Mouse (Mus musculus): ENCODE data around the gene Olfr697. TPM values are rescaled to one million over a fixed set of nuclear protein-coding genes. Genes with fewer than 3 reads are reported as not detected.

The Olfr697 gene
- not detected for polyA plus RNA-seq (2014; fragmentation: Illumina TruSeq; extraction: RNeasy Lipid Tissue Mini Kit (QIAGEN cat#74804); ENCODE audit: low read depth, low replicate concordance)

DNA sequence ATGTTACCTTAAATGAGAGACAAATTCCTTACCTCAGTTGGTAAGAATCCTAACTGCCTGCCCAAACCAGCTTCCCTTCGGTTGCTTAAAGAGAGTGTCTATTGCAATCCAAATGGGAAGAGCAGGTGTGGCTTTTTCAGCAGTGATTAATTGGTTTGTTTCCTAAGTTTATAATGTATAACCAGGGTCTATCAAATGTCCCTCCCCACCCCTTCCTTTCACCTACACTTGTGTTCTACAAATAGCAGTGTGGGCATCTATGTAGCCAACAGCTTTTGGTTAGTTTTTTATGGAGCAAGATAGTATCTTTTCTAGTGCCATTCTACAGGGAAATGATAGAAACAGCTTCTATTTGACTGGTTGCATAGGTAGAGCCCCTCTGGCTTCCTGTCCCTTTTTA is at the start of gene Olfr697:
TSS of gene Olfr697 (minus strand) at position 101 of the 400 bp plus-strand sequence.

DNA sequence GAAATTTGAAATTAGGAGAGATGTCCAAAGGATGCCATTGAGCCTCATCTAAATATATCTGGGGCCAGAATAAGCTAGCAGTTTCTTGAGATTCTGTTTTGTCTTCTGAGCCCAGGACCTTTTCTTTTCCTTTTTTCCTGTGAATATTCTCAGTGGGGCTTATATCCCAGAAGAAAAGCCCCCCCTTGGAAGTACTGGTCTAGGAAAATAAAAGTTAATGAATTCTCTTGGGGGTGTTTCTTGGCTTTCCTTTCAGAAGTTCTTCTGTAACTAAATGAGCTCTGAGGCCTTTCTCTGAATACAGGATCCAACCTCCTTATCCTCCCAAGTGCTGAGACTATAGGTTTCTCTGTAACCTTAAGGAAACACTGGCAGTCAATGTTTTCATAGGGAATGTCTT is 13.1 kb upstream of the Olfr697 start, which contains the start of gene Olfr698:
TSS of gene Olfr698 (minus strand) at position 101 of the 400 bp plus-strand sequence.

DNA sequence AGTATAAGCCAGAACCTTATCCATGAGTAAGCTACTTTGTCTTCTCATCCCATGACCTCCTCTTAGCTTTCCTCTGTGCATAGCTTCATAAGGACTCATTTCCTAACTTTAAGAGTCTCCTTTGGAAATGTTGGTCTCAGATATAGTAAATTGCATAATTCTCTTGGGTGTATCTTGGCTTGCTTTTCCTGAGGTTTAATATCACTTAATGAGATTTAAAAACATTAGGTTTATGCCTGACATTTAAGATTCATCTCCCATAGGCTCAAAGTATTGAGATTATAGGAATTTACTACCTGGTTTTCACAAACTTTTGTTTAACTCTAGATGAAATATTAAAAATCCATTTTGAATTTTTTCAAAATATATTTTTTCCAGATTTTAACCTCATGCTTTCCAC is 25.9 kb downstream of the Olfr697 start, which contains the start of gene Olfr695:
TSS of gene Olfr695 (minus strand) at position 101 of the 400 bp plus-strand sequence.

DNA sequence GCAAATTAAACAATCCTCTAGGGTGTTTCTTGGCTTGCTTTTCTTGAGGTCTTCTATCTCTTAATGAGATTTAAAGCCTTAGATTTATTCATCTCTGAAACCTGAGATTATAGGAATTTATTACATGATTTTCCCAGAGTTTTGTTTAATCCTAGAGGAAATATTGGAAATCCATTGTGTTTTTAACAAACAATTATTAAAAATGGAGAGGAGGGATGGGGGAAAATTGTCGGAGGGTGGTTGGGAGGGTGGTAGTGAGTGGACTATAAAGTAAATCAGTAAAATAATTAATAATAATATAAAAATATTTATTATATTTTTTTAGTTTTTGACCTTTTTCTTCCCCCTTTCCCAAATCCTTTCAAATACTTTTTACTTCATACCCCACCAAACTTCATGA is 50.5 kb downstream of the Olfr697 start, which contains the start of gene Olfr694:
TSS of gene Olfr694 (minus strand) at position 101 of the 400 bp plus-strand sequence.

Other genes with a start within 250 kb of the Olfr697 start
- gene Olfr693, start 61.9 kb downstream of the Olfr697 start, polyA plus RNA-seq (2014; fragmentation: Illumina TruSeq; extraction: RNeasy Lipid Tissue Mini Kit (QIAGEN cat#74804); ENCODE audit: low read depth, low replicate concordance) = not detected
- not detected for gene Olfr694, start 50.6 kb downstream of the Olfr697 start, polyA plus RNA-seq (2014; fragmentation: Illumina TruSeq; extraction: RNeasy Lipid Tissue Mini Kit (QIAGEN cat#74804); ENCODE audit: low read depth, low replicate concordance)
- not detected for gene Olfr695, start 26.0 kb downstream of the Olfr697 start, polyA plus RNA-seq (2014; fragmentation: Illumina TruSeq; extraction: RNeasy Lipid Tissue Mini Kit (QIAGEN cat#74804); ENCODE audit: low read depth, low replicate concordance)
- gene Olfr698, start 13.0 kb upstream of the Olfr697 start, polyA plus RNA-seq (2014; fragmentation: Illumina TruSeq; extraction: RNeasy Lipid Tissue Mini Kit (QIAGEN cat#74804); ENCODE audit: low read depth, low replicate concordance) = not detected
- gene Olfr699, start 50.8 kb upstream of the Olfr697 start, polyA plus RNA-seq (2014; fragmentation: Illumina TruSeq; extraction: RNeasy Lipid Tissue Mini Kit (QIAGEN cat#74804); ENCODE audit: low read depth, low replicate concordance) = not detected
- gene Olfr700, start 66.4 kb upstream of the Olfr697 start, polyA plus RNA-seq (2014; fragmentation: Illumina TruSeq; extraction: RNeasy Lipid Tissue Mini Kit (QIAGEN cat#74804); ENCODE audit: low read depth, low replicate concordance) = not detected
- not detected for gene Olfr701, start 71.7 kb upstream of the Olfr697 start, polyA plus RNA-seq (2014; fragmentation: Illumina TruSeq; extraction: RNeasy Lipid Tissue Mini Kit (QIAGEN cat#74804); ENCODE audit: low read depth, low replicate concordance)
- not detected for gene Olfr702, start 91.5 kb upstream of the Olfr697 start, polyA plus RNA-seq (2014; fragmentation: Illumina TruSeq; extraction: RNeasy Lipid Tissue Mini Kit (QIAGEN cat#74804); ENCODE audit: low read depth, low replicate concordance)
- gene Olfr703, start 100.9 kb upstream of the Olfr697 start, polyA plus RNA-seq (2014; fragmentation: Illumina TruSeq; extraction: RNeasy Lipid Tissue Mini Kit (QIAGEN cat#74804); ENCODE audit: low read depth, low replicate concordance) = not detected
- not detected for gene Olfr704, start 120.7 kb upstream of the Olfr697 start, polyA plus RNA-seq (2014; fragmentation: Illumina TruSeq; extraction: RNeasy Lipid Tissue Mini Kit (QIAGEN cat#74804); ENCODE audit: low read depth, low replicate concordance)
- gene Olfr705, start 134.4 kb upstream of the Olfr697 start, polyA plus RNA-seq (2014; fragmentation: Illumina TruSeq; extraction: RNeasy Lipid Tissue Mini Kit (QIAGEN cat#74804); ENCODE audit: low read depth, low replicate concordance) = not detected
- not detected for gene Olfr706, start 145.7 kb upstream of the Olfr697 start, polyA plus RNA-seq (2014; fragmentation: Illumina TruSeq; extraction: RNeasy Lipid Tissue Mini Kit (QIAGEN cat#74804); ENCODE audit: low read depth, low replicate concordance)
- gene Olfr707, start 158.8 kb upstream of the Olfr697 start, polyA plus RNA-seq (2014; fragmentation: Illumina TruSeq; extraction: RNeasy Lipid Tissue Mini Kit (QIAGEN cat#74804); ENCODE audit: low read depth, low replicate concordance) = not detected
- not detected for gene Olfr1532-ps1, start 165.6 kb upstream of the Olfr697 start, polyA plus RNA-seq (2014; fragmentation: Illumina TruSeq; extraction: RNeasy Lipid Tissue Mini Kit (QIAGEN cat#74804); ENCODE audit: low read depth, low replicate concordance)
- not detected for gene Olfr709-ps1, start 189.8 kb upstream of the Olfr697 start, polyA plus RNA-seq (2014; fragmentation: Illumina TruSeq; extraction: RNeasy Lipid Tissue Mini Kit (QIAGEN cat#74804); ENCODE audit: low read depth, low replicate concordance)
- not detected for gene Olfr710, start 205.9 kb upstream of the Olfr697 start, polyA plus RNA-seq (2014; fragmentation: Illumina TruSeq; extraction: RNeasy Lipid Tissue Mini Kit (QIAGEN cat#74804); ENCODE audit: low read depth, low replicate concordance)
- not detected for gene Olfr6, start 221.5 kb upstream of the Olfr697 start, polyA plus RNA-seq (2014; fragmentation: Illumina TruSeq; extraction: RNeasy Lipid Tissue Mini Kit (QIAGEN cat#74804); ENCODE audit: low read depth, low replicate concordance)
- not detected for gene Olfr711, start 233.0 kb upstream of the Olfr697 start, polyA plus RNA-seq (2014; fragmentation: Illumina TruSeq; extraction: RNeasy Lipid Tissue Mini Kit (QIAGEN cat#74804); ENCODE audit: low read depth, low replicate concordance)

Measured in heart, adult 10 weeks (tissue).